Mouse (Mus musculus) small intestine, adult 2 months (tissue): ENCODE measurements around the gene Prkcb.

Experiments
- CTCF ChIP-seq: fragments of 200-500 bp; IDR thresholded peaks from 2 replicates; pipeline ENCODE4 v1.5.1; 2012; ENCODE audit warnings: low read depth, mild to moderate bottlenecking, control low read depth, inconsistent platforms, low read length, moderate library complexity, mixed read lengths; ENCODE audit not compliant: insufficient replicate concordance, insufficient read length; ENCODE audit errors: extremely low read depth
- POLR2A ChIP-seq: fragments of 200-500 bp; IDR thresholded peaks from 2 replicates; pipeline ENCODE4 v1.6.1; 2012; ENCODE audit warnings: low read depth, mild to moderate bottlenecking, control low read depth, inconsistent platforms, low read length, moderate library complexity

DNA sequence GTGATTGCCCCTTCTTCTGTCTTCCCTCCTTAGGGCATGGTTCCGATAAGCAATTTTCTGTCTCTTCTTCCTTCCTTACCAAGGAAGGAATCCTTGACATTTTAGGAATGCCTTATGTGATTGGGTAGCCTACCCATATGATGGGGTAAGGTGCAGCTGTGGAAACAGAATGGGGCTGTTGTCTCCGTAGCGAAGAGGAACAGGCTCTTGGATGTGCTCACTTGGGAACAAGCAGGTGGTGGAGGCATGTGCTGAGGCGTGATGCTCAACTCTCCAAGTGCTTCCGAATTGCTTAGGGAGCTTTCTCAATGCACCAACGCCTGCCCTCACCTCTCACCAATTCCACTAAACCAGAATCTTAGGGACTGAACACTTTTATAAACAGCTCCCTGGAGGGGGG is 124.7 kb downstream of the Prkcb start:
- TF ChIP-seq POLR2A (no peak), CTCF (no peak)
